Mouse (Mus musculus): Measurements from ENCODE around the gene Jag2.
A peak's percentile ranks its signal among the peaks of the same experiment; 100 is the strongest.

Gene Jag2

GRCm38 (mm10) chr12:112929562-112930352 is at the start of gene Jag2:
TSS of gene Jag2 (minus strand) at chr12:112929776.
- DNase-seq (ENCODE audit: low spot score) = no peak

- DNase-seq (ENCODE audit: low spot score) = no peak
Observed at GRCm38 (mm10) chr12:112977156-112977555, 47.6 kb upstream of the Jag2 start.

- DNase-seq (ENCODE audit: low spot score) = peak; percentile 76
Observed at GRCm38 (mm10) chr12:112976371-112977073, 46.9 kb upstream of the Jag2 start, which contains the start of gene Btbd6. TSS of gene Btbd6 (plus strand) at chr12:112976482.

DNA sequence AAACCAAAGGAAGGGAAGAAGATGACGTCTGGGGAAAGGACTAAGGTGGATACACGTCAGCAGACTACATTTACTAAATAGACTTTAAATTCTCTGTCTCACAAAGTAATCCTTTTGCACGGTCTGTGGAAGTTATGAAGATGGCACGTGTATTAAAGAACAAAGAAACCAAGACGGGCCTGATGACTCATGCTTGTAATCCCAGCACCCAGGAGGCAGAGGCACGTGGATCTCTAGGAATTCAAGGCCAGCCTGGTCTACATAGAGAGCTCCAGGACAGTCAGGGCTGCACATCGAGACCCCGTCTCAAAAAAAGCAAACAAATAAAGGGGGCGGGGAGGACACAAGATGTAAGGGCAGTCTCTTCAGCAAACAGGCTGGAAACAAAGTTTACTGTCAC is 45.2 kb upstream of the Jag2 start:
- DNase-seq (ENCODE audit: low spot score) = no peak

- DNase-seq (ENCODE audit: low spot score) = no peak
Observed at GRCm38 (mm10) chr12:112969616-112970015, 40.0 kb upstream of the Jag2 start.

DNA sequence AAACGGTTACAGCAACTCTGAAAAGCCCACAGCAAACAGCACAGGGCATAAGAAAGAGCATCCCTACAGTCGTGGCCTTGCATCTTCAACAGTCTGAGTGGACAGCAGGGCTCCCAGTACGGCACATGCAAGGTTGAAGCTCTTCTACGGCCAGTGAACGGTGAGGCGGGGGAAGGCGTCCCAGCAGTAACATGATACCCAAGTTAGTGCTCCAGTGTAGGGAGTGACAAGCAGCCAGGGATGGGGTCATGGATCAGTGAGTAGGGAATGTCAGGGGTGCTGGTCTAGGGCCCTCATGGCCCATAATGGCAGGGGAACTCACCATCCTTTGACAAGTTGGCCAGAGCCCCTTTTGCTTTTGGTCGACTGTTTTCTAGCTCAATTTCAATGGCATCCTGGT is 39.4 kb upstream of the Jag2 start:
- no peak for DNase-seq (ENCODE audit: low spot score)

GRCm38 (mm10) chr12:112965783-112966182 is 36.2 kb upstream of the Jag2 start:
- no peak for DNase-seq (ENCODE audit: low spot score)

DNA sequence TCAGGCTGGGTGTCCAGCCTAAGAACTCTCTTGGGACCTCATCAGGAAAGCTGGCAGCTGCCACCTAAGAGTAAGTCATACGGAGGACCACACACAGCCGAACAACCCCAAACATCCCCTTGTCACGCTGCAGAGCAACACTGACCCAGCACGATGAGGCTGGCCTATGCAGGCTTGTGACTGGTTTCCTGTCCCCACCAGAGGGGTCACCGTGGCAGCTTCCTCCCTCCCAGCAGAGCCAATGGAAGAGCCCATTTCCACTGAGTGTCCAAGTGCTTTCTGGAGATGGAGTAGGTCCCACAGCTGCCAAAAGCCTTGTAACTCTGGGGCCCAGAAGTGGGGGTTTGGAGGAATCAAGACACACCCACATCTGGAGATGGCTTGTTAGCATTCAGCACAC is 32.3 kb upstream of the Jag2 start:
- DNase-seq (ENCODE audit: low spot score) = no peak

GRCm38 (mm10) chr12:112961428-112961827 is 31.9 kb upstream of the Jag2 start:
- no peak for DNase-seq (ENCODE audit: low spot score)

DNA sequence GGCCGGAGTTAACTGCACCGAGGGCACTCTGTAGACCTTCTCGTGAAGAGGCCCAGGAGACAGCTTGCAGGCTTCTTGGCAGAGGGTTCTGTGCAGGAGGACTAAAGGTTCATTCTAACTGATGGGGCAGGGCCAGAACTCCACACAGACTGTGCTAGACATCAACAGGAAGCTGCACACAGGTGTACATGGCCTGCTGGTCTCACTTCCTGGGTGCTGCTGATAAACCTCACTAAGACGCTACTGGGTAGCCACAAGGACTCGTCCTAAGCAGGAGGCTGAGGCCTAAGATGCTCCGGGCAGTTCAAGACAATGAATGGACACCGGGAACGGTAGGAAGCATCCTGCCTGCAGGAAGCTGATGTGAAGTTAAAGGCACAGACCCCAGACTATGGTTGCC is 29.8 kb upstream of the Jag2 start:
- no peak for DNase-seq (ENCODE audit: low spot score)

GRCm38 (mm10) chr12:112958303-112958702 is 28.7 kb upstream of the Jag2 start:
- no peak for DNase-seq (ENCODE audit: low spot score)

- DNase-seq (ENCODE audit: low spot score) = peak; percentile 68
Observed at GRCm38 (mm10) chr12:112955800-112956199, 26.2 kb upstream of the Jag2 start.

- no peak for DNase-seq (ENCODE audit: low spot score)
Observed at GRCm38 (mm10) chr12:112952926-112953565, 23.5 kb upstream of the Jag2 start.

- no peak for DNase-seq (ENCODE audit: low spot score)
Observed at GRCm38 (mm10) chr12:112952433-112952832, 22.9 kb upstream of the Jag2 start.

DNA sequence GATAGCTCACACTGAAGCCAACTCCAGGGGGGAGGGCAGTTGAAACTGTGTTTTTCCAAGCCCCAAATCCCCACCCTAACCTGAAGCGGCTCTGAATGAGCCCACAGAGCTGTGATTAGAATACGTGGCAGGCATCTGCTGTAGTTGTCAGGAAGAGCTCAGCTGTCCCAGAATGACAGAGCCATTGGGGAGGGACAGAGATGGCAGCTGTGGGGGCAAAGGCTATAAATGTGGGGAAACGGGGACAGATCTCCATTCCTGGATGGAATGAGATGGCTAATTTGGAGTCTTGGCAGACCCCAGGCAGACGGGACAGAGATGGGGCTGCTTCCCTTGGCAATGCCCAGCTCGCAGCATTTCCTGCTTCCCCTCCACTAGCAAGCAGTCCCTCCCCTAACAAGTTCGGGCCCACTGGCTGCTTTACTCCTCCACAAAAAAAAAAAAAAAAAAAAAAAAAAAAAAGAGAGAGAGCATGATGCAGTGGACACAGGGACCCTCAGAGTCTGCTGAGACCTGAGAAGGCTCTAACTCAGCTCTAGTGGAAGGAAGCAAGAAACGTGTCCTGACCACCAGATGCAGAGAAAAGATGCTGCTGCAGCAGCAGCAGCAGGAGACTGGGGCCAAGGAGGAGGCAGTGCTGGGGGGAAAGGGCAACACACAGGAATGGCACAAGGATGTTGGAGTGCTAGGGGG is 21.7 kb upstream of the Jag2 start:
- no peak for DNase-seq (ENCODE audit: low spot score)

GRCm38 (mm10) chr12:112950761-112951129 is 21.2 kb upstream of the Jag2 start:
- DNase-seq (ENCODE audit: low spot score) = no peak

- peak; percentile 68 for DNase-seq (ENCODE audit: low spot score)
Observed at GRCm38 (mm10) chr12:112950040-112950760, 20.6 kb upstream of the Jag2 start.

- peak; percentile 32 for DNase-seq (ENCODE audit: low spot score)
Observed at GRCm38 (mm10) chr12:112947307-112947706, 17.7 kb upstream of the Jag2 start.

DNA sequence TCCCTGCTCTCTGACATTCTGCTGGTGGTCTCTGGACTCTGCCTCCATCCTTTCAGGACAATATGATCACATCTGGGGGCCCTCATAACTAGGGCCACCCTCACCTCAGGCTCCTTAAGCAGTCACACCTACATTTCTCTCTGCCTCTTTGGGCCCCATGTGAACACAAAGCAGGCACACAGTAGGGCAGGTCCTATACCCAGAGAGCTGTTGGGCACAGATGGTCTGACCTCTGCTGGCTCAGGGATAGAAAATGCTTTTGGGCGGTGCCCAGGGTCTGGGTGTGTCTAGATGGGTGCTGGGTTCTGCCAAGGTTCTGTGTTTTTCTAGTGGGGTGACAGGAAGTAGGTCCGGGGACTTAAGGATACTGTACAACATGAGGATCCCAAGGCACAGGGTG is 14.1 kb upstream of the Jag2 start:
- DNase-seq (ENCODE audit: low spot score) = no peak

- DNase-seq (ENCODE audit: low spot score) = peak; percentile 65
Observed at GRCm38 (mm10) chr12:112941776-112942713, 12.5 kb upstream of the Jag2 start, which contains the start of gene Nudt14. TSS of gene Nudt14 (minus strand) at chr12:112942124.
